Mouse (Mus musculus) limb, embryonic 11.5 days (tissue): ENCODE data around the gene Pcsk5. TPM values are rescaled to one million over a fixed set of nuclear protein-coding genes. Genes with fewer than 3 reads are reported as not detected.

Experiments
- ATAC-seq: fragments of 200-750 bp; cut with Nextera tagmentation; 2 replicates; pipeline ENCODE4 v1.8.0; 2017; ENCODE audit warnings: low read depth; ENCODE audit not compliant: insufficient number of reproducible peaks, low FRiP score, low TSS enrichment
- DNase-seq: peaks from one replicate; pipeline ENCODE4 v3.0.0-alpha.2; 2015; ENCODE audit warnings: low spot score
- H3K27ac ChIP-seq: fragments of 300-500 bp; sonication (generic); replicated peaks from 2 replicates; pipeline ENCODE4 v1.5.1; 2014; ENCODE audit warnings: low read depth, mild to moderate bottlenecking, low read length
- H3K27me3 ChIP-seq: fragments of 300-500 bp; sonication (generic); 2 replicates; pipeline ENCODE4 v1.6.1; 2014; ENCODE audit warnings: mild to moderate bottlenecking, low read length, mixed read lengths; ENCODE audit not compliant: control insufficient read depth, insufficient read depth
- H3K36me3 ChIP-seq: fragments of 300-500 bp; sonication (generic); 2 replicates; pipeline ENCODE4 v1.6.1; 2014; ENCODE audit warnings: mild to moderate bottlenecking, low read length, moderate library complexity, mixed read lengths; ENCODE audit not compliant: control insufficient read depth, insufficient read depth
- H3K4me1 ChIP-seq: fragments of 300-500 bp; sonication (generic); 2 replicates; pipeline ENCODE4 v1.6.1; 2014; ENCODE audit warnings: low read length, mixed read lengths; ENCODE audit not compliant: control insufficient read depth, insufficient read depth
- H3K4me2 ChIP-seq: fragments of 300-500 bp; sonication (generic); 2 replicates; pipeline ENCODE4 v1.6.1; 2014; ENCODE audit warnings: low read depth, mild to moderate bottlenecking, moderate library complexity; ENCODE audit not compliant: severe bottlenecking
- H3K4me3 ChIP-seq: fragments of 300-500 bp; sonication (generic); 2 replicates; pipeline ENCODE4 v1.5.1; 2014; ENCODE audit warnings: low read depth, low read length
- H3K9ac ChIP-seq: fragments of 300-500 bp; sonication (generic); 2 replicates; pipeline ENCODE4 v1.6.1; 2014; ENCODE audit warnings: mild to moderate bottlenecking, low read length
- H3K9me3 ChIP-seq: fragments of 300-500 bp; sonication (generic); 2 replicates; pipeline ENCODE4 v1.6.1; 2016; ENCODE audit warnings: low read length; ENCODE audit not compliant: control insufficient read depth
- WGBS: fragments of 180-500 bp; shearing (Covaris S2); extraction: QIAGEN DNeasy Blood & Tissue Kit; methylation state at CpG from one replicate; pipeline ENCODE4 v1.1.7; 2014; 5-methylcytosine and 5-hydroxymethylcytosine counted together
- polyA plus RNA-seq: library from polyadenylated mRNA; unstranded; fragments of >200 nt; fragmentation: Nextera tagmentation; extraction: Ambion mirVana; gene quantifications from 2 replicates; pipeline ENCODE4 v1.2.1, GENCODE M21; 2014

The Pcsk5 gene
- polyA plus RNA-seq, 1 experiment from 2014 or later, result 10.5 TPM

GRCm38 (mm10) chr19:17525558-17525957 is 311.9 kb downstream of the Pcsk5 start:
- DNase-seq (no peak), ATAC-seq (no peak)
- Histone ChIP-seq H3K36me3 (no peaks in the 10 kb centered on the region), H3K4me2 (no peak overlapping the region), H3K9ac (no peak overlapping the region), H3K27ac (no peak overlapping the region), H3K9me3 (no peaks in the 10 kb centered on the region), H3K27me3 (no peaks in the 10 kb centered on the region), H3K4me1 (no peaks in the 10 kb centered on the region), H3K4me3 (no peak overlapping the region)
- WGBS, result 79% methylated on average over 1 of the region's 1 CpGs

GRCm38 (mm10) chr19:17514456-17514855 is 323.0 kb downstream of the Pcsk5 start:
- H3K27ac ChIP-seq, result no peak overlapping the region
- 26% methylated on average over 3 of the region's 3 CpGs for WGBS

GRCm38 (mm10) chr19:17511283-17511682 is 326.1 kb downstream of the Pcsk5 start:
- no peaks in the 10 kb centered on the region for H3K27me3 ChIP-seq
- no peak for ATAC-seq
- H3K27ac ChIP-seq, result no peak overlapping the region
- DNase-seq, result no peak
- no peaks in the 10 kb centered on the region for H3K9me3 ChIP-seq
- no peak overlapping the region for H3K9ac ChIP-seq
- no peak overlapping the region for H3K4me3 ChIP-seq
- 0 out of 2 replicates have a peak, but pooled peaks cover 3% of the 10 kb centered on the region for H3K4me1 ChIP-seq
- no peaks in the 10 kb centered on the region for H3K36me3 ChIP-seq
- H3K4me2 ChIP-seq, result no peak overlapping the region
- WGBS, result 68% methylated on average over 5 of the region's 5 CpGs

More at GRCm38 (mm10) chr19:17514456-17514855, 323.0 kb downstream of the Pcsk5 start:
- Histone ChIP-seq H3K4me3 (no peak overlapping the region), H3K27me3 (no peaks in the 10 kb centered on the region), H3K36me3 (no peaks in the 10 kb centered on the region), H3K9ac (no peak overlapping the region), H3K4me1 (0 out of 2 replicates have a peak, but pooled peaks cover 3% of the 10 kb centered on the region), H3K9me3 (no peaks in the 10 kb centered on the region), H3K4me2 (no peak overlapping the region)
- DNase-seq (no peak), ATAC-seq (no peak)

GRCm38 (mm10) chr19:17504212-17504611 is 333.2 kb downstream of the Pcsk5 start:
- no peak for ATAC-seq
- Histone ChIP-seq H3K4me1 (no peaks in the 10 kb centered on the region), H3K9me3 (no peaks in the 10 kb centered on the region), H3K9ac (no peak overlapping the region), H3K27ac (no peak overlapping the region), H3K36me3 (no peaks in the 10 kb centered on the region), H3K4me3 (no peak overlapping the region), H3K27me3 (no peaks in the 10 kb centered on the region), H3K4me2 (no peak overlapping the region)
- 28% methylated on average over 6 of the region's 6 CpGs for WGBS
- no peak for DNase-seq

- Histone ChIP-seq H3K9me3 (no peaks in the 10 kb centered on the region), H3K27me3 (no peaks in the 10 kb centered on the region), H3K4me2 (no peak overlapping the region), H3K36me3 (no peaks in the 10 kb centered on the region), H3K4me3 (no peak overlapping the region), H3K9ac (no peak overlapping the region), H3K4me1 (no peaks in the 10 kb centered on the region), H3K27ac (no peak overlapping the region)
- WGBS, result 88% methylated on average over 7 of the region's 7 CpGs
- ATAC-seq (no peak), DNase-seq (no peak)
These were observed 338.7 kb downstream of the Pcsk5 start for GRCm38 (mm10) chr19:17498586-17499235.

GRCm38 (mm10) chr19:17496131-17496530 is 341.3 kb downstream of the Pcsk5 start:
- Histone ChIP-seq H3K36me3 (no peaks in the 10 kb centered on the region), H3K9ac (no peak overlapping the region), H3K27ac (no peak overlapping the region), H3K4me1 (no peaks in the 10 kb centered on the region), H3K4me2 (no peak overlapping the region), H3K4me3 (no peak overlapping the region), H3K27me3 (no peaks in the 10 kb centered on the region), H3K9me3 (no peaks in the 10 kb centered on the region)
- no peak for ATAC-seq
- DNase-seq, result no peak
- WGBS, result 94% methylated on average over 1 of the region's 1 CpGs

GRCm38 (mm10) chr19:17491822-17492544 is 345.4 kb downstream of the Pcsk5 start:
- H3K9ac ChIP-seq, result no peak overlapping the region
- H3K27me3 ChIP-seq, result no peaks in the 10 kb centered on the region
- 88% methylated on average over 9 of the region's 9 CpGs for WGBS
- ATAC-seq, result no peak
- H3K27ac ChIP-seq, result no peak overlapping the region
- no peak overlapping the region for H3K4me2 ChIP-seq
- no peak overlapping the region for H3K4me3 ChIP-seq
- no peaks in the 10 kb centered on the region for H3K36me3 ChIP-seq
- no peak for DNase-seq
- H3K4me1 ChIP-seq, result no peaks in the 10 kb centered on the region
- H3K9me3 ChIP-seq, result no peaks in the 10 kb centered on the region

GRCm38 (mm10) chr19:17491322-17491721 is 346.1 kb downstream of the Pcsk5 start:
- ATAC-seq (no peak), DNase-seq (no peak)
- Histone ChIP-seq H3K36me3 (no peaks in the 10 kb centered on the region), H3K4me1 (no peaks in the 10 kb centered on the region), H3K27me3 (no peaks in the 10 kb centered on the region), H3K4me2 (no peak overlapping the region), H3K27ac (no peak overlapping the region), H3K9me3 (no peaks in the 10 kb centered on the region), H3K9ac (no peak overlapping the region), H3K4me3 (no peak overlapping the region)
- 97% methylated on average over 3 of the region's 3 CpGs for WGBS
